Mouse (Mus musculus) testis, adult 2 months (tissue): Measurements from ENCODE around the gene Psmb3.
A peak's percentile ranks its signal among the peaks of the same experiment; 100 is the strongest.

Source experiments
- CTCF ChIP-seq: fragments of 200-500 bp; IDR thresholded peaks from 2 replicates; pipeline ENCODE4 v1.5.1; 2012; ENCODE audit warnings: low read depth, mild to moderate bottlenecking, inconsistent platforms, low read length, moderate library complexity; ENCODE audit not compliant: control insufficient read depth, insufficient read depth, insufficient replicate concordance
- POLR2A ChIP-seq: fragments of 200-500 bp; IDR thresholded peaks from 2 replicates; pipeline ENCODE4 v1.6.1; 2012; ENCODE audit warnings: low read depth, mild to moderate bottlenecking, inconsistent platforms, low read length, moderate library complexity; ENCODE audit not compliant: control insufficient read depth

DNA sequence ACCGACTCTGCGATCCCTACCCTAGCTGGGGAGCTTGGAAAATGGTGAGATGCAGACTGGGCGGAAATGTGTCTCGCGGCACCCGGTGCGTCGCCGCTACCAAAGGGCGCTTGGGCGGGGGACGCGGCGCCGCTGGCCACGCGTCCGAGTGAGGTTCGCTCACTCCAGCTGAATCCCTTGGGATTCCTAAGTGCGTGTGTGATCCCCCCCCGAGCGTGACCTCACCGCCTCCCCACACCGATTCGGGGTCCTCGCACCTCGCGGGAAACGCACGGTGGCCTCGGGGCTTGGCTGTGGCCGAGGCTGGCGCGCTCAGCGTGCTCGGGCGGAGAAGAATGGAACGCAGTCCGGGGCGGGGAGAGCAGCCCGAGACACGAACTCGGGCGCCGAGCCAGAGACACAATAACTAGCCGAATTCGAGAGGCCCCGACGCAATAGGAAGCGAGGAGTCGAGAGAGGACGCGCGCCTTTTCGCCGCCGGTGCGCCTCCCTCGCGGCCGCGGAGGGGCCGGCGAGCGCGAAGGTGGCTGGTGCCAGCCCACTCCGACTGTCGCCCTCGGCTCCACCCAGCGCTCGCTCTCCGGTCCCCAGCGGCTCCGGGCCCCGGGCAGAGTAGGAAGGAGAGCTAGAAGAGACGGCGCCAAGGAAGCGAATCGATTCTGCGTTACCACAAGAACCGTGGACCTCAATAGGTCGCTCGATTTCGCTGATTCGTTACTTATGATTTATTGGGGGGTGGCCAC, 3.0 kb upstream of the Psmb3 start, which contains the start of gene Pcgf2:
- TF ChIP-seq POLR2A (0 out of 2 replicates have a peak, but pooled peaks have one; percentile 15), CTCF (no peak)
